Mouse (Mus musculus): ENCODE measurements around the gene Fibcd1.

DNA sequence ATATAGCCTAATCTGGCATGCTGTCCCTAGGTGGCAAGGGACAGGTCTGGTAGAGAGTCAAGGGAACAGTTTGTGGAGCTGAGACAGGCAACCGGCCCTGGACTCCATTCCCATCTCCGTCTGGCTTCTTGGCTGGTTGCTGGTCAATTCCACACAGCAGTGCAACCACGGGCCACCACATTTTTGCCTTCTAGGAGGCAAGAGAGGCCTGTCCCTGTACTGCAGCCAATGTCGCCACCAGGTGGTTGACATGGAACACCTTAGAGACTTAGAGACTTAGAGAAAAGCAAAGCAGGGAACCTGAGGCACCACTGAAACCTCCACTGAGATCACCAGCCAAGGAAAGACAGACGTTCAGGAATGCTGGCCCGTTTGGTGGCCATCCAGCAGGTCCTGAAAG is 39.0 kb upstream of the Fibcd1 start:
- TF ChIP-seq HCFC1 (IDR thresholded peaks at IDR 0.05; ENCODE audit: borderline replicate concordance, insufficient read depth, low read length), result no peak
- no peak for TF ChIP-seq ZNF384 (IDR thresholded peaks at IDR 0.05; ENCODE audit: low read depth, low read length)
